Mouse (Mus musculus) forebrain, embryonic 14.5 days (tissue): ENCODE measurements around the gene 2700049A03Rik. TPM values are rescaled to one million over a fixed set of nuclear protein-coding genes. Genes with fewer than 3 reads are reported as not detected.

Experiments used
- ATAC-seq: fragments of 200-750 bp; cut with Nextera tagmentation; 2 replicates; pipeline ENCODE4 v1.8.0; 2017; ENCODE audit warnings: mild to moderate bottlenecking, moderate library complexity
- DNase-seq: peaks from one replicate; pipeline ENCODE4 v3.0.0-alpha.2; 2015; ENCODE audit warnings: low spot score
- H3K27ac ChIP-seq: fragments of 300-500 bp; sonication (generic); 2 replicates; pipeline ENCODE4 v1.5.1; 2014; ENCODE audit warnings: low read depth, mild to moderate bottlenecking, control low read depth, low read length, moderate library complexity
- H3K27me3 ChIP-seq: fragments of 300-500 bp; sonication (generic); replicated peaks from 2 replicates; pipeline ENCODE4 v1.6.1; 2014; ENCODE audit warnings: low read length, control low read depth, mixed read lengths; ENCODE audit not compliant: control insufficient read depth, insufficient read depth
- H3K36me3 ChIP-seq: fragments of 300-500 bp; sonication (generic); 2 replicates; pipeline ENCODE4 v1.6.1; 2014; ENCODE audit warnings: low read length, control low read depth; ENCODE audit not compliant: control insufficient read depth, insufficient read depth
- H3K4me1 ChIP-seq: fragments of 300-500 bp; sonication (generic); 2 replicates; pipeline ENCODE4 v1.6.1; 2014; ENCODE audit warnings: antibody characterized with exemption, low read length, control low read depth; ENCODE audit not compliant: control insufficient read depth, insufficient read depth
- H3K4me2 ChIP-seq: fragments of 300-500 bp; sonication (generic); 2 replicates; pipeline ENCODE4 v1.6.1; 2014; ENCODE audit warnings: mild to moderate bottlenecking, control low read depth, low read length
- H3K4me3 ChIP-seq: fragments of 300-500 bp; sonication (generic); 2 replicates; pipeline ENCODE4 v1.5.1; 2014; ENCODE audit warnings: low read depth, low read length, control low read depth
- H3K9ac ChIP-seq: fragments of 300-500 bp; sonication (generic); 2 replicates; pipeline ENCODE4 v1.6.1; 2014; ENCODE audit warnings: mild to moderate bottlenecking, low read length, control low read depth, moderate library complexity
- H3K9me3 ChIP-seq: fragments of 300-500 bp; sonication (generic); replicated peaks from 2 replicates; pipeline ENCODE4 v1.6.1; 2016; ENCODE audit warnings: low read length, control low read depth, mixed read lengths; ENCODE audit not compliant: control insufficient read depth
- WGBS: fragments of 180-500 bp; shearing (Covaris S2); extraction: QIAGEN DNeasy Blood & Tissue Kit; methylation state at CpG from one replicate; pipeline ENCODE4 v1.1.7; 2014; 5-methylcytosine and 5-hydroxymethylcytosine counted together
- polyA plus RNA-seq: library from polyadenylated mRNA; unstranded; fragments of >200 nt; fragmentation: Nextera tagmentation; extraction: Ambion mirVana; gene quantifications from 2 replicates; pipeline ENCODE4 v1.2.1, GENCODE M21; 2014

Gene 2700049A03Rik
- polyA plus RNA-seq, 1 experiment from 2014 or later = 19.9 TPM

- H3K9ac ChIP-seq = no peak overlapping the region
- no peak overlapping the region for H3K4me2 ChIP-seq
- H3K4me1 ChIP-seq = no peaks in the 10 kb centered on the region
- DNase-seq (no peak), ATAC-seq (no peak)
- H3K27ac ChIP-seq = no peak overlapping the region
- no peak overlapping the region for H3K4me3 ChIP-seq
- H3K36me3 ChIP-seq = peaks cover 11% of the 10 kb centered on the region
- H3K9me3 ChIP-seq = peaks cover 6% of the 10 kb centered on the region
- WGBS = 88% methylated on average over 4 of the region's 4 CpGs
- H3K27me3 ChIP-seq = no peaks in the 10 kb centered on the region
These were observed 100.4 kb downstream of the 2700049A03Rik start for GRCm38 (mm10) chr12:71237074-71237473.

GRCm38 (mm10) chr12:71242791-71243190, 106.1 kb downstream of the 2700049A03Rik start:
- WGBS = 87% methylated on average over 9 of the region's 9 CpGs
- ATAC-seq (no peak), DNase-seq (no peak)
- no peak overlapping the region for H3K4me3 ChIP-seq
- H3K4me1 ChIP-seq = no peaks in the 10 kb centered on the region
- H3K36me3 ChIP-seq = peaks cover 35% of the 10 kb centered on the region
- no peak overlapping the region for H3K27ac ChIP-seq
- no peak overlapping the region for H3K9ac ChIP-seq
- no peaks in the 10 kb centered on the region for H3K27me3 ChIP-seq
- H3K9me3 ChIP-seq = peaks cover 16% of the 10 kb centered on the region
- H3K4me2 ChIP-seq = no peak overlapping the region

- peaks cover 35% of the 10 kb centered on the region for H3K36me3 ChIP-seq
- no peaks in the 10 kb centered on the region for H3K27me3 ChIP-seq
- H3K4me3 ChIP-seq = no peak overlapping the region
- H3K9ac ChIP-seq = no peak overlapping the region
- DNase-seq = no peak
- no peaks in the 10 kb centered on the region for H3K4me1 ChIP-seq
- H3K4me2 ChIP-seq = no peak overlapping the region
- H3K27ac ChIP-seq = no peak overlapping the region
- 84% methylated on average over 11 of the region's 11 CpGs for WGBS
- ATAC-seq = no peak
- peaks cover 16% of the 10 kb centered on the region for H3K9me3 ChIP-seq
These were observed 108.2 kb downstream of the 2700049A03Rik start for GRCm38 (mm10) chr12:71244766-71245390.

- no peak for DNase-seq
- Histone ChIP-seq H3K4me1 (no peaks in the 10 kb centered on the region; the same call in 1 of the 2 replicates), H3K27me3 (no peaks in the 10 kb centered on the region), H3K9me3 (peaks cover 9% of the 10 kb centered on the region), H3K9ac (no peak overlapping the region), H3K36me3 (peaks cover 23% of the 10 kb centered on the region), H3K27ac (no peak overlapping the region), H3K4me3 (no peak overlapping the region), H3K4me2 (no peak overlapping the region)
- ATAC-seq = no peak
- 91% methylated on average over 8 of the region's 8 CpGs for WGBS
These were observed 110.5 kb downstream of the 2700049A03Rik start for GRCm38 (mm10) chr12:71247191-71247590.

GRCm38 (mm10) chr12:71249348-71249747, 112.7 kb downstream of the 2700049A03Rik start:
- 33% methylated on average over 9 of the region's 9 CpGs for WGBS
- no peaks in the 10 kb centered on the region for H3K9me3 ChIP-seq

GRCm38 (mm10) chr12:71252509-71253167, 116.0 kb downstream of the 2700049A03Rik start:
- ATAC-seq (no peak), DNase-seq (peak; percentile 25)

More at GRCm38 (mm10) chr12:71249348-71249747, 112.7 kb downstream of the 2700049A03Rik start:
- H3K4me3 ChIP-seq = no peak overlapping the region
- no peak overlapping the region for H3K4me2 ChIP-seq
- no peaks in the 10 kb centered on the region; the same call in 1 of the 2 replicates for H3K4me1 ChIP-seq
- H3K27me3 ChIP-seq = no peaks in the 10 kb centered on the region
- peaks cover 1% of the 10 kb centered on the region for H3K36me3 ChIP-seq
- no peak; the same call in 1 of the 2 replicates for ATAC-seq
- DNase-seq = no peak
- no peak overlapping the region for H3K9ac ChIP-seq
- no peak overlapping the region for H3K27ac ChIP-seq

GRCm38 (mm10) chr12:71254779-71255178, 118.1 kb downstream of the 2700049A03Rik start:
- ATAC-seq (no peak), DNase-seq (no peak)
- no peak overlapping the region for H3K9ac ChIP-seq
- no peaks in the 10 kb centered on the region for H3K27me3 ChIP-seq
- no peaks in the 10 kb centered on the region for H3K36me3 ChIP-seq
- H3K9me3 ChIP-seq = no peaks in the 10 kb centered on the region
- no peak overlapping the region for H3K4me3 ChIP-seq
- H3K4me1 ChIP-seq = no peaks in the 10 kb centered on the region; the same call in 1 of the 2 replicates
- 87% methylated on average over 7 of the region's 7 CpGs for WGBS
- no peak overlapping the region for H3K27ac ChIP-seq
- no peak overlapping the region for H3K4me2 ChIP-seq

More at GRCm38 (mm10) chr12:71252509-71253167, 116.0 kb downstream of the 2700049A03Rik start:
- Histone ChIP-seq H3K4me2 (no peak overlapping the region), H3K36me3 (no peaks in the 10 kb centered on the region), H3K27ac (no peak overlapping the region), H3K4me3 (no peak overlapping the region), H3K9ac (0 out of 2 replicates have a peak overlapping the region, but pooled peaks have one; percentile 32), H3K27me3 (no peaks in the 10 kb centered on the region), H3K4me1 (no peaks in the 10 kb centered on the region; the same call in 1 of the 2 replicates), H3K9me3 (no peaks in the 10 kb centered on the region)
- WGBS = 31% methylated on average over 11 of the region's 11 CpGs

GRCm38 (mm10) chr12:71258196-71258920, 121.7 kb downstream of the 2700049A03Rik start:
- H3K4me2 ChIP-seq = no peak overlapping the region
- H3K9me3 ChIP-seq = 0 out of 2 replicates have a peak, but pooled peaks cover 3% of the 10 kb centered on the region
- no peaks in the 10 kb centered on the region for H3K27me3 ChIP-seq
- no peaks in the 10 kb centered on the region for H3K36me3 ChIP-seq
- H3K4me1 ChIP-seq = no peaks in the 10 kb centered on the region
- no peak overlapping the region for H3K27ac ChIP-seq
- H3K9ac ChIP-seq = no peak overlapping the region
- ATAC-seq = no peak
- DNase-seq = no peak
- 83% methylated on average over 18 of the region's 18 CpGs for WGBS
- no peak overlapping the region for H3K4me3 ChIP-seq
